Mouse (Mus musculus) G1E (cell line): ENCODE results near the gene Mecom. TPM values are rescaled to one million over a fixed set of nuclear protein-coding genes. Genes with fewer than 3 reads are reported as not detected.

Experiments
- ATAC-seq: 2 replicates; pipeline ENCODE4 v1.8.0; 2016; ENCODE audit warnings: mild to moderate bottlenecking; ENCODE audit not compliant: insufficient number of reproducible peaks, poor library complexity, low FRiP score, severe bottlenecking; ENCODE audit errors: extremely low read depth
- DNase-seq: peaks from one replicate; pipeline ENCODE4 v3.0.0; 2012; ENCODE audit warnings: low spot score
- H3K27me3 ChIP-seq: 2 replicates; pipeline ENCODE4 v1.6.1; 2012; ENCODE audit warnings: mild to moderate bottlenecking, low read length, inconsistent platforms; ENCODE audit not compliant: insufficient read depth
- H3K36me3 ChIP-seq: replicated peaks from 2 replicates; pipeline ENCODE3; 2012; ENCODE audit warnings: mild to moderate bottlenecking, inconsistent platforms
- H3K4me1 ChIP-seq: 2 replicates; pipeline ENCODE4 v1.6.1; 2012; ENCODE audit warnings: low read depth, low read length, inconsistent platforms, mixed read lengths; ENCODE audit not compliant: insufficient read depth
- H3K4me3 ChIP-seq: 2 replicates; pipeline ENCODE4 v1.5.1; 2012; ENCODE audit warnings: low read depth, mild to moderate bottlenecking, inconsistent platforms, low read length, moderate library complexity, mixed read lengths
- H3K9me3 ChIP-seq: replicated peaks from 2 replicates; pipeline ENCODE4 v1.6.1; 2012; ENCODE audit warnings: inconsistent platforms
- CTCF ChIP-seq: IDR thresholded peaks from 2 replicates; pipeline ENCODE4 v1.5.1; 2012; ENCODE audit warnings: low read depth, low read length, inconsistent platforms, mixed read lengths
- GATA1 ChIP-seq: IDR thresholded peaks from 2 replicates; pipeline ENCODE4 v1.6.1; 2012; ENCODE audit warnings: borderline replicate concordance, low read length, inconsistent platforms, mixed read lengths
- GATA2 ChIP-seq: IDR thresholded peaks from 2 replicates; pipeline ENCODE4 v1.6.1; 2012; ENCODE audit warnings: low read depth, low read length, inconsistent platforms, borderline replicate concordance
- POLR2AphosphoS5 ChIP-seq: IDR thresholded peaks from 2 replicates; pipeline ENCODE4 v1.6.1; 2012; ENCODE audit warnings: low read depth, low read length, inconsistent platforms; ENCODE audit not compliant: insufficient replicate concordance
- TAL1 ChIP-seq: conservative IDR thresholded peaks from 2 replicates; pipeline ENCODE4 v1.6.1; 2012; ENCODE audit warnings: low read depth, low read length, inconsistent platforms, mixed read lengths
- polyA plus RNA-seq: library from polyadenylated mRNA; stranded (reverse); fragments of >175 nt; gene quantifications from 2 replicates; pipeline ENCODE4 v1.2.3, GENCODE M21; 2012
- total RNA-seq, 2 experiments: library from RNA; stranded (forward) in 1 of 2; stranded (reverse) in 1 of 2; fragments of 200-1000 nt in 1 of 2; fragments of >200 nt in 1 of 2; fragmentation: Nextera tagmentation in 1 of 2; gene quantifications; 2 replicates each; pipeline ENCODE4 v1.2.3; 2014 to 2017

The Mecom gene
- total and polyA plus RNA-seq, 3 experiments, result 0.05 TPM; not detected in 2

GRCm38 (mm10) chr3:30120790-30121512, 426.9 kb downstream of the Mecom start:
- H3K4me3 ChIP-seq, result no peak overlapping the region
- ATAC-seq (no peak), DNase-seq (no peak)
- no peaks in the 10 kb centered on the region for H3K9me3 ChIP-seq
- no peaks in the 10 kb centered on the region for H3K27me3 ChIP-seq
- no peaks in the 10 kb centered on the region for H3K4me1 ChIP-seq
- TF ChIP-seq TAL1 (no peak), GATA1 (no peak), CTCF (no peak), POLR2AphosphoS5 (no peak), GATA2 (no peak)
- no peaks in the 10 kb centered on the region for H3K36me3 ChIP-seq

- Histone ChIP-seq H3K27me3 (no peaks in the 10 kb centered on the region), H3K4me1 (no peaks in the 10 kb centered on the region), H3K9me3 (no peaks in the 10 kb centered on the region), H3K4me3 (no peak overlapping the region), H3K36me3 (no peaks in the 10 kb centered on the region)
- ATAC-seq, result no peak
- no peak for TF ChIP-seq TAL1
- no peak for DNase-seq
Measured at GRCm38 (mm10) chr3:30118594-30119297, 429.1 kb downstream of the Mecom start.

DNA sequence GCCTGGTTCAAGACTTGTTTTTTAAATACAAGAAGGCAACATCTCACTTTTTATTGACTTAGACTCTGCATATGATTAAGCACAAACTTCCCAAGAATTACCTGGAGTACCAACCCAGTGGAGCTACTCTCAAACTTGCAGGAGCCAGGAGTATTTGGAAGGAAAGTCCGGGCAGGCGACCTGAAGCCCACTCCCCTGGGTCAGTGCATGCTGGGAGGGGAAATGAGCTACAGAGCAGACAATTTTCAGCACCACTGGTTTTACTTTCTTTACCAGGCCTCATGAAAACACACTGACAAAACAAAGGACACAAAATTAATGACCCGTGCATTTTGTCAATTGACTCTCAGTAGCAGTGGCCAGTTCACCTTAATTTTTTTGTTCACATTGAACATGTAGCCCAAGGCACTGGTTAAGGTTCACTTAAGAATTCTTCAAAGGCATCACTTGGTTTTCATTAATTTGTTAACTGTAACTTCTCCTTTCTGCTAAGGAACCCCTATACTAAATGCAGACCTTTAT, 434.5 kb downstream of the Mecom start:
- ATAC-seq (no peak), DNase-seq (no peak)
- Histone ChIP-seq H3K36me3 (no peaks in the 10 kb centered on the region), H3K4me3 (no peak overlapping the region), H3K9me3 (0 out of 2 replicates have a peak, but pooled peaks cover 1% of the 10 kb centered on the region), H3K27me3 (no peaks in the 10 kb centered on the region), H3K4me1 (no peaks in the 10 kb centered on the region)
- no peak for TF ChIP-seq GATA1
- TF ChIP-seq GATA2, result no peak
- TF ChIP-seq TAL1, result no peak
- no peak for TF ChIP-seq CTCF
- no peak for TF ChIP-seq POLR2AphosphoS5

DNA sequence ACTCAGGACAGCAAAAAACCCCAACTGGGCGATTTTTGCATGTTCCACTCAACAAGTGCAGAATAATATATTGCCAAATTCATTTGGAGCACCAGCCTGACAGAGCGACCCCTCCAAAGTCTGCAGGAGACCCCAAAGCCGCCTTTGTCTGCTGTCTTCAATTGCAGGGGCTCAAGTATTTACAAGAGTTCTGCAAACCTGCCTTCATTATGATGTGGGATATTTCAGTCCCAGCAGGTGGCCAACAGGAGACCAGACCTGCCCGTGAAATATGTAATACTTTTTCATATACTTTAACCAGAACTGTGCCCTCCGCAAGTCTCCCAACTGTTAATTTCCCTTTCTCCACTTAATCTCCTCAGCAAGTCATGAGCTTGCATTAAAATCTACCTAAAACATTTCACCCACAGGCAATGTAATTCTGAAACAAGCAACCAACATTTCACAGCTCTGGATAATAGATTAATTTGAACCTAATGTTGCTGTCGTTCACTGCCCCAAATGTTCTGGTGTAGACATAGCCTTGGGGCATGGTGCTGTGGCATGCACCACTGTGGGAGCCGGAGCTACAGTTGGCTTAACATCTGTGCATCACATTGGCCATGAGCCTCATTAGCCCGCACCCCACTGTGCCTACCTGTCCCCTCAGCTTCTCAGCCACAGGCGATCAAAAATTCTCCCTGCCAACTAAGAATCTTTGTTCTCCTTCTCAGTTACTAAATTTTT, 439.7 kb downstream of the Mecom start:
- Histone ChIP-seq H3K4me1 (no peaks in the 10 kb centered on the region), H3K4me3 (no peak overlapping the region), H3K9me3 (0 out of 2 replicates have a peak, but pooled peaks cover 4% of the 10 kb centered on the region), H3K36me3 (no peaks in the 10 kb centered on the region), H3K27me3 (no peaks in the 10 kb centered on the region)
- no peak for TF ChIP-seq GATA2
- no peak for TF ChIP-seq CTCF
- TF ChIP-seq GATA1, result no peak
- TF ChIP-seq TAL1, result no peak
- TF ChIP-seq POLR2AphosphoS5, result no peak
- no peak for ATAC-seq
- no peak for DNase-seq

- Histone ChIP-seq H3K36me3 (no peaks in the 10 kb centered on the region), H3K4me3 (no peak overlapping the region), H3K4me1 (no peaks in the 10 kb centered on the region), H3K9me3 (0 out of 2 replicates have a peak, but pooled peaks cover 4% of the 10 kb centered on the region), H3K27me3 (no peaks in the 10 kb centered on the region)
- TF ChIP-seq TAL1 (no peak), POLR2AphosphoS5 (no peak), GATA1 (no peak), GATA2 (no peak)
- no peak for DNase-seq
- ATAC-seq, result no peak
Measured at GRCm38 (mm10) chr3:30106481-30106880, 441.3 kb downstream of the Mecom start.

DNA sequence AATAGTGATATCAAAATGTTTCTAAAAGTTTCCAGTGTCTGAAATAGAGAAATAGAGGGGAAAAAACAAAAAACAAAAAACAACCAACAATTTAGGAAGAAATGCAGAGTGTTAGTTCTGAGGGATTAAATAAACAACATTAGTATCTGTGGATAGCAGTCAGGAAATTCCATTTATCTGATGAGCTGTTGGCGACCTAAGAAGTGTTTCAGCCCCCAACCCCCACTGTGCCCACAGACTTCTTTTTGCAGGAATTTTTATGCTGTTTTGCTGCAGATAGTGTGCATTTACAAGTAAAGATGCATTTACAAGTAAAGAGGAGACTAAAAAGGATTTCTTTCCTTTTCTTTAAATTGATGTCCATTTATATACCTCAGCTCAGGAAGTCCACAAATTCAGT, 441.9 kb downstream of the Mecom start:
- ATAC-seq, result no peak
- no peaks in the 10 kb centered on the region for H3K4me1 ChIP-seq
- 0 out of 2 replicates have a peak, but pooled peaks cover 4% of the 10 kb centered on the region for H3K9me3 ChIP-seq
- TF ChIP-seq TAL1, result no peak
- TF ChIP-seq CTCF, result no peak
- no peak for TF ChIP-seq GATA1
- TF ChIP-seq POLR2AphosphoS5, result no peak
- no peak for TF ChIP-seq GATA2
- DNase-seq, result no peak
- H3K27me3 ChIP-seq, result no peaks in the 10 kb centered on the region
- H3K36me3 ChIP-seq, result no peaks in the 10 kb centered on the region
- no peak overlapping the region for H3K4me3 ChIP-seq
